Mouse (Mus musculus) heart, embryonic 13.5 days (tissue): Measurements from ENCODE around the gene Nup210. TPM values are rescaled to one million over a fixed set of nuclear protein-coding genes. Genes with fewer than 3 reads are reported as not detected.

Experiments used
- polyA plus RNA-seq: library from polyadenylated mRNA; unstranded; fragments of >200 nt; fragmentation: Nextera tagmentation; extraction: Ambion mirVana; gene quantifications from 2 replicates; pipeline ENCODE4 v1.2.1, GENCODE M21; 2015

Nup210 gene
- polyA plus RNA-seq, 1 experiment from 2014 or later: 7.6 TPM

Other genes starting within 250 kb of the Nup210 start
- 13.5 and 14.3 TPM in 2 replicates for gene Iqsec1, start 128.1 kb downstream of the Nup210 start, polyA plus RNA-seq
- gene Hdac11, start 39.8 kb upstream of the Nup210 start, polyA plus RNA-seq: 8.2 and 9.6 TPM in 2 replicates
- gene Fbln2, start 95.6 kb upstream of the Nup210 start, polyA plus RNA-seq: 173 and 181 TPM in 2 replicates